Mouse (Mus musculus) heart, adult 2 months (tissue): ENCODE results near the gene Lpar1.

Source experiments
- CTCF ChIP-seq: fragments of 200-600 bp; IDR thresholded peaks from 2 replicates; pipeline ENCODE4 v1.8.1; 2022; ENCODE audit warnings: antibody characterized with exemption, mild to moderate bottlenecking, moderate library complexity
- POLR2A ChIP-seq: fragments of 200-500 bp; IDR thresholded peaks from 2 replicates; pipeline ENCODE4 v1.6.1; 2011; ENCODE audit warnings: mild to moderate bottlenecking, low read depth, low read length, control low read depth; ENCODE audit not compliant: insufficient read depth

DNA sequence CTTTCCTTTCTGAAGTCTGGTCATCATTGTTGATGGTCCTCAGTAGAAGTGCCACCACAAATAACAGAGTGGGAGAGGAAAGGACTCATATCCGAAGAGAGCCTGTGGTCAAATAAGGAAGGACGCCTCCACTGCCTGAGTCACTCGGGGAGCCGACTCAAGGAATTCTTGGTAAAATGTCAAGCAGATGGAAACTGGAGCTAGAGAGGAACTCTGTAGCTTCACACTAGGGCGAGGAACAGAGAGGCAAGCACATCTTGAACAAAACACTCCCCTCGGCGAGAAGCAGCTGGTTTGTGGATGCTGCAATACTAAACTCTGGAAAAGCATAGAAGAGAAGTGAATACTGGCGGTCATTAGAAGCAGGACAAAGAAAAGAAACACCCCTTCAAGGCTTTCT, 76.0 kb downstream of the Lpar1 start:
- TF ChIP-seq CTCF (no peak), POLR2A (no peak)
